Mouse (Mus musculus): ENCODE data around the gene Gm17332.
"Not testable (repeated sequence)": the region's sequence is repeated elsewhere in the genome, so short reads cannot be mapped to it uniquely, and the experiment has no call there.

The Gm17332 gene

GRCm38 (mm10) chr11:31182362-31182761, at the start of gene Gm17332:
Gm17332 (minus strand) TSS chr11:31182462.
- DNase-seq, result no peak

GRCm38 (mm10) chr11:31229966-31230365, 47.7 kb upstream of the Gm17332 start:
- DNase-seq, result no peak

- no peak for DNase-seq
Observed at GRCm38 (mm10) chr11:31225359-31225758, 43.1 kb upstream of the Gm17332 start.

- no peak for DNase-seq
Observed at GRCm38 (mm10) chr11:31218009-31218408, 35.7 kb upstream of the Gm17332 start.

- DNase-seq, result no peak
Observed at GRCm38 (mm10) chr11:31195621-31196363, 13.5 kb upstream of the Gm17332 start.

- DNase-seq, result no peak
Observed at GRCm38 (mm10) chr11:31194761-31195160, 12.5 kb upstream of the Gm17332 start.

GRCm38 (mm10) chr11:31170052-31170646, 12.1 kb downstream of the Gm17332 start:
- no peak for DNase-seq

- no peak for DNase-seq
Observed at GRCm38 (mm10) chr11:31169161-31170051, 12.9 kb downstream of the Gm17332 start.

- no peak for DNase-seq
Observed at GRCm38 (mm10) chr11:31168831-31169160, 13.5 kb downstream of the Gm17332 start.

- no peak for DNase-seq
Observed at GRCm38 (mm10) chr11:31157021-31157420, 25.2 kb downstream of the Gm17332 start.

- not testable (repeated sequence) for DNase-seq
Observed at GRCm38 (mm10) chr11:31138394-31138793, 43.9 kb downstream of the Gm17332 start.

- DNase-seq, result not testable (repeated sequence)
Observed at GRCm38 (mm10) chr11:31134824-31135223, 47.4 kb downstream of the Gm17332 start.

GRCm38 (mm10) chr11:31133726-31134125, 48.5 kb downstream of the Gm17332 start:
- not testable (repeated sequence) for DNase-seq
